Mouse (Mus musculus): ENCODE measurements around the gene Zfp503. TPM values are rescaled to one million over a fixed set of nuclear protein-coding genes. Genes with fewer than 3 reads are reported as not detected.

Zfp503 gene
- 6.8 and 7.0 TPM in 2 replicates for polyA plus RNA-seq (2012; rRNA removed)

GRCm38 (mm10) chr14:21989291-21989913 is at the start of gene Zfp503:
TSS of gene Zfp503 (minus strand) at chr14:21989601.
- no peak for DNase-seq (ENCODE audit: low read depth, low spot score)
- 1% methylated on average over 37 of the region's 37 CpGs for WGBS

GRCm38 (mm10) chr14:22037498-22038131 is 48.2 kb upstream of the Zfp503 start:
- WGBS = 88% methylated on average over 16 of the region's 16 CpGs
- DNase-seq (ENCODE audit: low read depth, low spot score) = no peak

GRCm38 (mm10) chr14:22036802-22037497 is 47.5 kb upstream of the Zfp503 start:
- DNase-seq (ENCODE audit: low read depth, low spot score) = no peak
- 93% methylated on average over 12 of the region's 12 CpGs for WGBS

GRCm38 (mm10) chr14:22036338-22036737 is 46.9 kb upstream of the Zfp503 start:
- 76% methylated on average over 6 of the region's 6 CpGs for WGBS
- DNase-seq (ENCODE audit: low read depth, low spot score) = no peak

GRCm38 (mm10) chr14:22035900-22036299 is 46.5 kb upstream of the Zfp503 start:
- 34% methylated on average over 3 of the region's 3 CpGs for WGBS
- DNase-seq (ENCODE audit: low read depth, low spot score) = no peak

GRCm38 (mm10) chr14:22023533-22023932 is 34.1 kb upstream of the Zfp503 start:
- 69% methylated on average over 4 of the region's 4 CpGs for whole genome bisulfite sequencing
- DNase-seq (ENCODE audit: low read depth, low spot score) = no peak

- WGBS = 46% methylated on average over 2 of the region's 2 CpGs
- no peak for DNase-seq (ENCODE audit: low read depth, low spot score)
Measured at GRCm38 (mm10) chr14:22020885-22021284, 31.5 kb upstream of the Zfp503 start.

- no peak for DNase-seq (ENCODE audit: low read depth, low spot score)
- 51% methylated on average over 12 of the region's 12 CpGs for WGBS
Measured at GRCm38 (mm10) chr14:22019949-22020845, 30.8 kb upstream of the Zfp503 start.

GRCm38 (mm10) chr14:22019252-22019948 is 30.0 kb upstream of the Zfp503 start, which contains the start of gene Lrmda:
TSS of gene Lrmda (plus strand) at chr14:22019712.
- DNase-seq (ENCODE audit: low read depth, low spot score) = no peak
- WGBS = 3% methylated on average over 33 of the region's 33 CpGs

- DNase-seq (ENCODE audit: low read depth, low spot score) = no peak
- 29% methylated on average over 5 of the region's 5 CpGs for WGBS
Measured at GRCm38 (mm10) chr14:22017011-22017410, 27.6 kb upstream of the Zfp503 start.

GRCm38 (mm10) chr14:22014781-22015180 is 25.4 kb upstream of the Zfp503 start:
- 58% methylated on average over 4 of the region's 4 CpGs for WGBS
- DNase-seq (ENCODE audit: low read depth, low spot score) = no peak

- 80% methylated on average over 5 of the region's 5 CpGs for WGBS
- DNase-seq (ENCODE audit: low read depth, low spot score) = no peak
Measured at GRCm38 (mm10) chr14:22014315-22014714, 24.9 kb upstream of the Zfp503 start.

- DNase-seq (ENCODE audit: low read depth, low spot score) = no peak
- 83% methylated on average over 6 of the region's 6 CpGs for WGBS
Measured at GRCm38 (mm10) chr14:22007006-22007405, 17.6 kb upstream of the Zfp503 start.

GRCm38 (mm10) chr14:22004943-22005342 is 15.5 kb upstream of the Zfp503 start:
- DNase-seq (ENCODE audit: low read depth, low spot score) = no peak

GRCm38 (mm10) chr14:22003631-22004030 is 14.2 kb upstream of the Zfp503 start:
- DNase-seq (ENCODE audit: low read depth, low spot score) = no peak
- 42% methylated on average over 4 of the region's 4 CpGs for WGBS

More at GRCm38 (mm10) chr14:22004943-22005342, 15.5 kb upstream of the Zfp503 start:
- 74% methylated on average over 4 of the region's 4 CpGs for whole genome bisulfite sequencing

GRCm38 (mm10) chr14:22003231-22003630 is 13.8 kb upstream of the Zfp503 start:
- WGBS = 24% methylated on average over 1 of the region's 1 CpGs
- DNase-seq (ENCODE audit: low read depth, low spot score) = no peak

GRCm38 (mm10) chr14:21999588-21999987 is 10.2 kb upstream of the Zfp503 start:
- 93% methylated on average over 4 of the region's 4 CpGs for WGBS
- no peak for DNase-seq (ENCODE audit: low read depth, low spot score)

- DNase-seq (ENCODE audit: low read depth, low spot score) = no peak
- under 1% methylated on average over 36 of the region's 36 CpGs for WGBS
Measured at GRCm38 (mm10) chr14:21995031-21995754, 5.8 kb upstream of the Zfp503 start.
